Mouse (Mus musculus) MEL (cell line): ENCODE results near the gene Gprc5b.

Experiments used
- BHLHE40 ChIP-seq: IDR thresholded peaks from 2 replicates; pipeline ENCODE4 v1.6.1; 2012; ENCODE audit warnings: low read depth, mild to moderate bottlenecking, inconsistent platforms, low read length, improper control_type of control experiment, borderline replicate concordance
- CHD1 ChIP-seq: IDR thresholded peaks from 2 replicates; pipeline ENCODE4 v1.6.1; 2012; ENCODE audit warnings: low read depth, mild to moderate bottlenecking, inconsistent platforms, low read length, improper control_type of control experiment
- CTCF ChIP-seq, 3 experiments: IDR thresholded peaks in 2 of 3; conservative IDR thresholded peaks in 1 of 3; 2 replicates each; pipeline ENCODE4 v1.5.1; 2011 to 2012; ENCODE audit warnings: low read length in 3 of 3, low read depth in 2 of 3, mild to moderate bottlenecking in 2 of 3, improper control_type of control experiment in 1 of 3, inconsistent platforms in 1 of 3, mixed read lengths in 1 of 3, moderate library complexity in 1 of 3; ENCODE audit not compliant: control insufficient read depth in 1 of 3, insufficient read depth in 1 of 3, poor library complexity in 1 of 3, severe bottlenecking in 1 of 3
- EP300 ChIP-seq, 2 experiments: IDR thresholded peaks; 2 replicates each; pipeline ENCODE4 v1.6.1; 2011; ENCODE audit warnings: improper control_type of control experiment in 2 of 2, low read length in 2 of 2, low read depth in 1 of 2, mild to moderate bottlenecking in 1 of 2
- MAZ ChIP-seq: IDR thresholded peaks from 2 replicates; pipeline ENCODE4 v1.6.1; 2012; ENCODE audit warnings: low read depth, mild to moderate bottlenecking, inconsistent platforms, low read length, improper control_type of control experiment
- MYB ChIP-seq: IDR thresholded peaks from 2 replicates; pipeline ENCODE4 v1.6.1; 2011; ENCODE audit warnings: mild to moderate bottlenecking, low read depth, low read length, improper control_type of control experiment
- MYC ChIP-seq: IDR thresholded peaks from 2 replicates; pipeline ENCODE4 v1.6.1; 2011; ENCODE audit warnings: low read depth, mild to moderate bottlenecking, low read length, improper control_type of control experiment, moderate library complexity
- POLR2A ChIP-seq, 2 experiments: IDR thresholded peaks; 2 replicates each; pipeline ENCODE4 v1.6.1; 2011 to 2012; ENCODE audit warnings: low read length in 2 of 2, mild to moderate bottlenecking in 2 of 2, control low read depth in 1 of 2, improper control_type of control experiment in 1 of 2, low read depth in 1 of 2, moderate library complexity in 1 of 2; ENCODE audit not compliant: control insufficient read depth in 1 of 2, insufficient read depth in 1 of 2, poor library complexity in 1 of 2
- POLR2AphosphoS5 ChIP-seq: IDR thresholded peaks from 2 replicates; pipeline ENCODE4 v1.6.1; 2012; ENCODE audit warnings: low read depth, borderline replicate concordance, mild to moderate bottlenecking, inconsistent platforms, low read length, moderate library complexity, mixed read lengths
- TBP ChIP-seq: IDR thresholded peaks from 2 replicates; pipeline ENCODE4 v1.8.0; 2011; ENCODE audit warnings: low read depth, low read length, improper control_type of control experiment

GRCm38 (mm10) chr7:118942297-118942696, 52.7 kb downstream of the Gprc5b start:
- TF ChIP-seq TBP: no peak
- no peak for TF ChIP-seq BHLHE40
- no peak for TF ChIP-seq MAZ
- TF ChIP-seq CTCF (IDR thresholded peaks at IDR 0.05 in 2 of 3, conservative IDR thresholded peaks at IDR 0.05 in 1 of 3; ENCODE audit: control insufficient read depth in 1 of 3, insufficient read depth in 1 of 3, low read depth in 2 of 3, low read length in 3 of 3, poor library complexity in 1 of 3, severe bottlenecking in 1 of 3): no peak
- no peak for TF ChIP-seq POLR2A (IDR thresholded peaks at IDR 0.05; ENCODE audit: control insufficient read depth in 1 of 2, insufficient read depth in 1 of 2, low read depth in 1 of 2, low read length in 2 of 2, poor library complexity in 1 of 2)
- TF ChIP-seq EP300 (IDR thresholded peaks at IDR 0.05; ENCODE audit: low read depth in 1 of 2, low read length in 2 of 2): no peak
- no peak for TF ChIP-seq MYB
- no peak for TF ChIP-seq MYC
- no peak for TF ChIP-seq CHD1
- TF ChIP-seq POLR2AphosphoS5: no peak
